Mouse (Mus musculus): Measurements from ENCODE around the gene Rpa1.
"Not testable (repeated sequence)": the region's sequence is repeated elsewhere in the genome, so short reads cannot be mapped to it uniquely, and the experiment has no call there.

Rpa1 gene

GRCm38 (mm10) chr11:75285893-75286467, 62.1 kb downstream of the Rpa1 start:
- DNase-seq (ENCODE audit: low spot score in 2 of 2), result no peak

DNA sequence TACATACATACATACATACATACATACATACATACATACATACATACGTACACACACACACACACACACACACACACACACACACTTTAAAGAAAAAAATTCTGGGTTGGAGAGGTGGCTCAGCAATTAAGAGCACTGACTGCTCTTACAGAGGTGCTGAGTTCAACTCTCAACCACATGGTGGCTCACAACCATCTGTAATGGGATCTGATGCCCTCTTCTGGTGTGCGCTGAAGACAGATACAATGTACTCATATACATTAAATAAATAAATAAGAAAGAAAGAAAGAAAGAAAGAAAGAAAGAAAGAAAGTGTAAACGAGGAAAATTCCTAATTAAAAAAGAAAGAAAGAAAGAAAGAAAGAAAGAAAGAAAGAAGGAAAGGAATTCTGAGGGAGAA, 64.3 kb downstream of the Rpa1 start:
- DNase-seq (ENCODE audit: low spot score in 2 of 2), result not testable (repeated sequence)

- DNase-seq (ENCODE audit: low spot score in 2 of 2), result no peak
These were observed 65.5 kb downstream of the Rpa1 start for GRCm38 (mm10) chr11:75282496-75283120.

DNA sequence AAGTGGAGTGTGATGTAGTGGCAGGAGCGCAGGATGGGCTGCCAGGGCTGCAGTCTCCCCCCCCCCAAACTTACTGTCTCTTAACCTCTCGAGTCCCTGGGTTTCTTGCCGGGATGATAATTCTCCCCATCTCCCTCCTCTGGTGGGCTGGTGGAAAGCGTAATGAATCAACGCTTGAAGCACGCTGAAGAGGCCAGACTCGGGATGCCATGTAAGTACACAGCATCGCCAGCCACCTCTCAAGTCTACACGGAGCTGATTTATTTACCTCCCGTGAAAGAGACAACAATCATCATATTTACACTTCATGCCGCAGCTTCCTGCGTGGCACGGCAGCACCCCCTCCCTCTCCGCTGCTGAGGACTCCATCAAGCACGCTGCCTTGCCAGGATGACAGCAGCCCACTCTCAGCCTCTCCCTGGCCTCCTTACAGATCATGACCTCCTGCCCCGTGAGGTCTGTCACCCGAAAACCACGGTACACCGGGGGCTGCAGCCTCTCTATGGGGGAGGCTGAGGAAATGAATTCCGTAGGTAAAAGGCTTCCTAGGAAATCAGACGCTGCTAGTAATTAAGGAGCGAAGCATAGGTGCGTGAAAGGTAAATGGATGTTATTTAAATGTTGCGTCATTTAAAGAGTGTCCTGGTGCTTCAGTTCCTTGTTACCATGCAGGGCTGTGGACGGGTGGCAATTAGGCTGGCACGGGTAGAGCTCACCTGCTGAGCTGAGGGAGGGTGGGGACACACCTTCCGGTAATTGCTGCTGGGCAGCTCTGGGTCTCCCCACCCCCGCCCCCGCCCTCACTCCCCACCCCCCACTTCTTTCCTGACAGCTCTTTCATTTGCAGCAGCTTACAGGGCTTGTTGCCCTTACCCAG, 66.5 kb downstream of the Rpa1 start:
- DNase-seq (ENCODE audit: low spot score in 2 of 2), result no peak

- DNase-seq (ENCODE audit: low spot score in 2 of 2), result no peak
These were observed 67.6 kb downstream of the Rpa1 start for GRCm38 (mm10) chr11:75280435-75281001.

- no peak for DNase-seq (ENCODE audit: low spot score in 2 of 2)
These were observed 68.1 kb downstream of the Rpa1 start for GRCm38 (mm10) chr11:75280066-75280410.

GRCm38 (mm10) chr11:75279342-75280065, 68.6 kb downstream of the Rpa1 start:
- DNase-seq (ENCODE audit: low spot score in 2 of 2), result no peak

DNA sequence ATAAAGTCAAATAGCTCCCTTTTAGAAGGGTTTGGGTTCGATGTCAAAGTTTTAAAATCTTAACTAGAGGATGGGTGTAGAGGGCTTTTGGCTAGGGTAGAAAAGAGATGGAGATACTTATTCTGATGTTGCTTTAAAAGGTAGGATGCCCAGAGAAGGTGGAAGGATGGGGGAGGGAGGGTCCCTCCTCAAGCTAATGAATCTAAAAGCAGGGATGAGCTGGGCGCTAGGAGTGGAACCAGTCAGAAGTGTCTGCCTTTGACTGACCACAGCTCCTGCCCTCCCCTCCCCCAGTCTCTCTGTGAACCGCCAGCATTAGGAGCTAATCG, 69.1 kb downstream of the Rpa1 start:
- DNase-seq (ENCODE audit: low spot score in 2 of 2), result no peak

GRCm38 (mm10) chr11:75278115-75278514, 70.0 kb downstream of the Rpa1 start:
- DNase-seq (ENCODE audit: low spot score in 2 of 2), result no peak

DNA sequence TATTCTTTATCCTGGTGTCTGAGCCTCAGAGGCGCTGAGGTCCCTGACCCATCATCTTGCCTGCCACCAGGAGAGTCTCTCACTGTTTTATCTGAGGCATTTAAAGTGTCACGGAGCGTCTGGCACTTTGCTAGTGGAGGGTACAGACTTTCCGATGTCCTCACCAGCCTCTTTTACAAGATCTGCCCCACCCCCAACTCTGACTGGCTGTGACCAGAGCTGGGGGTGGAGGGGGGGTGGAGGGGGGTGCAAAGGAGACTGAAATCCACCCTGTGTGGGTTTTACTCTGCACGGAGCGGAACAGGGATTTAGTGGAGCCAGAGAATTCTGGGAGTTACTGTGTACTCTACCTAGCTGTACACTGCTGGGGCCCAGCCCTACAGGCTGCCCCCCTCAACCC, 73.1 kb downstream of the Rpa1 start:
- no peak for DNase-seq (ENCODE audit: low spot score in 2 of 2)

GRCm38 (mm10) chr11:75273466-75273865, 74.7 kb downstream of the Rpa1 start:
- DNase-seq (ENCODE audit: low spot score in 2 of 2), result no peak

GRCm38 (mm10) chr11:75270985-75271434, 77.1 kb downstream of the Rpa1 start:
- DNase-seq (ENCODE audit: low spot score in 2 of 2), result peak in 1 of 2 experiments; percentile 62

GRCm38 (mm10) chr11:75270276-75270984, 77.7 kb downstream of the Rpa1 start:
- DNase-seq (ENCODE audit: low spot score in 2 of 2), result no peak

- DNase-seq (ENCODE audit: low spot score in 2 of 2), result no peak
These were observed 78.9 kb downstream of the Rpa1 start for GRCm38 (mm10) chr11:75269213-75269612.

DNA sequence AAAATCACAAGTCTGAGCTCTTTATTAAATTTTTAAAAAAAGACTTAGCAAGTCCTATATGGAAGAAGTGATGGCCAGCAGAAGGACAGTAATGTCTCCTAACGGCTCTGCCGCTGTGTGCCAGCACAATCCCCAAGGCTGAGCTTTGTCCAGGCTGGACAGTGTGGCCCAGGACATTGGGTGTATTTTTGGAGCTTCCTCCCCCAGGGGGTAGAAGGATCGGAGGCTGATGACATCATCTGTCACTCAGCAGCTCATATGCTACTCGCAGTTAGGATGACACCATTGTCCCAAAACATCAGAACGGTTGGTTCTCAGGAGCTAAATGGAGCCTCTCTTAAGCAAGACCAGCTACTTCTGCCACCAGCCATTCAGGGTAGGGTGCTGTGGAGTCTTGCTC, 79.6 kb downstream of the Rpa1 start:
- DNase-seq (ENCODE audit: low spot score in 2 of 2), result no peak

DNA sequence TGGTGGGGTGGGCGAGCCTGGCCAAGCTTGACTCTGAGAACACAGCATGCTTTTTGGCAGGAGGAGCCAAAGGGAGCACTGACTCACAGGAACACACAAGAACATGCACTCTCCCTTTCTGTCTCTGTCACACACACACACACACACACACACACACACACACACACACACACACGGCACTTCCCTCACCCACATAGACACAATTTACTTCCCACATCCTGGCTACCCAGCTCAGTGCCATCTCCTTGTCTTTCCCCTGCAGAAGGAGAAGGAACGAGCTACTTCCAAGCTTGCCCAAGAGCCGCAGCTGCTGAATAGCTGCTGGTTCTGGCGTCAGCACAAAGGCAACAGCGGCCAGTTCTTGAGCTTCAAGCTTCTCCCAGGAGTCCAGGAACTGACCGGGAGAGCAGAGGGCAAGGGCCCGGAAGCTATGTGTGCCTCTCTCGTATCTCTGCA, 80.3 kb downstream of the Rpa1 start:
- DNase-seq (ENCODE audit: low spot score in 2 of 2), result no peak

GRCm38 (mm10) chr11:75265545-75265944, 82.6 kb downstream of the Rpa1 start:
- DNase-seq (ENCODE audit: low spot score in 2 of 2), result no peak

DNA sequence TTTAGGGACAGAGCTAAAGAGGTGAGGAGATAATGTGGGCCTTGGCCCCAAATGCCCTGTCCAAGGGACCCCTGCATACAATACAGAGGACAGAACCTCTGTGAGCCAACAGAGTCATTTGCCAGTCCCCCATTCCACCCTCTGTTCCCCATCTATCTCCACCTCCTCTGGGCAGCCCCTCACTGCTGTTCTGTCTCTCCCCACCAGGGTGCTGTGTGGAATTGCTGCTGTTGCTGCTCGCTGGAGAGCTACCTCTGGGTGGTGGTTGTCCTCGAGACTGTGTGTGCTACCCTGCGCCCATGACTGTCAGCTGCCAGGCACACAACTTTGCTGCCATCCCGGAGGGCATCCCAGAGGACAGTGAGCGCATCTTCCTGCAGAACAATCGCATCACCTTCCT, 83.6 kb downstream of the Rpa1 start:
- DNase-seq (ENCODE audit: low spot score in 2 of 2), result no peak

DNA sequence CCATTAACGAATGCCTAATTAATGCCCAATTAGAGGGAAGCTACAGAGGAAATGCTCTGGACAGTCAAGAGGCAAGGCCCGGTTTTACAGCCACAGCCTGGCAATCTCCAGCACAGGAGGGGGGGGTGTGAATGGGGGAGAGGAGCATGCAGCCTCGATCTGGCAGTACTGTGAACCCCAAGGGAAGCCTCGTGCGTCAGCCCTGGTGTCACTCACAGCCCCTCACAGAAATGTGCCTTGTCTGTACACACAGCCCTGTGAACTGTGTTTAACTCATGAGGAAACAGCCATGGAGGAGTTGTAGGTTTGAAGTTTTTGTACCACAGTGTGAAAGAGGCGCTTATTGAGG, 84.2 kb downstream of the Rpa1 start:
- no peak for DNase-seq (ENCODE audit: low spot score in 2 of 2)

GRCm38 (mm10) chr11:75263274-75263963, 84.7 kb downstream of the Rpa1 start:
- no peak for DNase-seq (ENCODE audit: low spot score in 2 of 2)

GRCm38 (mm10) chr11:75262791-75263190, 85.3 kb downstream of the Rpa1 start:
- DNase-seq (ENCODE audit: low spot score in 2 of 2), result no peak

All from frontal cortex, postnatal 10 days (tissue).